Mouse (Mus musculus) heart, adult 2 months (tissue): Measurements from ENCODE around the gene AB124611.

Experiments
- CTCF ChIP-seq: fragments of 200-600 bp; IDR thresholded peaks from 2 replicates; pipeline ENCODE4 v1.8.1; 2022; ENCODE audit warnings: antibody characterized with exemption, mild to moderate bottlenecking, moderate library complexity
- EP300 ChIP-seq: fragments of 200-500 bp; IDR thresholded peaks from 2 replicates; pipeline ENCODE4 v1.6.1; 2011; ENCODE audit warnings: low read depth, low read length, control low read depth; ENCODE audit not compliant: insufficient read depth
- POLR2A ChIP-seq: fragments of 200-500 bp; IDR thresholded peaks from 2 replicates; pipeline ENCODE4 v1.6.1; 2011; ENCODE audit warnings: mild to moderate bottlenecking, low read depth, low read length, control low read depth; ENCODE audit not compliant: insufficient read depth

- peak; percentile 58 for TF ChIP-seq CTCF
- TF ChIP-seq EP300, result no peak
- no peak for TF ChIP-seq POLR2A
Observed at GRCm38 (mm10) chr9:21546789-21547074, 20.8 kb downstream of the AB124611 start, which contains the start of gene Carm1.
